Mouse (Mus musculus): ENCODE measurements at regions not wholly inside any gene's neighbourhood (a gene's known extent, or its start where the extent isn't known, plus 50 kb on each side); places are given as distances from the start of the nearest gene placed in this dataset.

DNA sequence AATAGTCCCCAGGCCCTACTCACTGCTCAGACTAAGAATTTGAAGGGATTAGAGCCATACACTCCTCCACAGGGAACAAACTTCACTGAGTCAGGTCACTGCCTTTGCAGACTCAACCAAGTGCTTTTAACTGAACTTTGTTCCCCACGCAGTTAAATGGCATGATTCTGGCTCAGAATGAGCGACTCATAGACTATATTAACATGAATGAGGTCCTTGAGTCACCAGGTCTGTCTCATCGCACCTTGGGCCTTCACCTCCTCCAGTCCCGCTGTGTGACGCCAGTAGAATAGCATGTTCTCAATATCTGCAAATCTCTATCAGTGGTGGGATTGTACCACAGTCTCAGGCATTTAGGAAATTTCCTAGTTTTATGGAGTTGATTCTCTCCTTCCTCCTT lies 153.1 kb downstream of the Pmp22 start:
- TF ChIP-seq CTCF (IDR thresholded peaks at IDR 0.05; ENCODE audit: insufficient read depth, low read depth, low read length), result no peak

DNA sequence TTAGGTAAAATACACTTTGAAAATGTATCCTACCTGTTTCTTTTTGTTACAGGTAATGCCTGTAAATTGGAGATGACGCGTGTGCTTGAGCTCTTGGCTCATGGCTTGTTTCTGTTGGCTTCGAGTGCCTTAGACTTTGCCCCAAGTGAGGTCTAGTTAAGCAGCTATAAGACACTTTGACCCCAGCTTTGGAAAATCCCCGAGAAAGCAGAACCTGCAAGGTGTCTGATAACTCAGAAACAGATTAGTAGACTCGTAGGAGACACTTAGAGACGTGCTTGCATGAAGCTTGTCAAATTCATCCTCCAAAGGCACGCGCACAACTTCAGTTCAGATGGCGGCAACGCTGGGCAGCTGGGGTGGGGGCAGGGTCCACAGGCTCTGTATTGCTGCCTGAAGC lies 153.8 kb downstream of the Pmp22 start:
- TF ChIP-seq CTCF (IDR thresholded peaks at IDR 0.05; ENCODE audit: insufficient read depth, low read depth, low read length) (no peak), POLR2A (IDR thresholded peaks at IDR 0.05; ENCODE audit: insufficient read depth, low read depth, low read length) (no peak)
- Histone ChIP-seq H3K27ac (ENCODE audit: insufficient read depth, low read depth, low read length) (no peak overlapping the region), H3K4me1 (ENCODE audit: control insufficient read depth, insufficient read depth, low read length) (no peaks in the 10 kb centered on the region), H3K4me3 (ENCODE audit: insufficient read depth, low read depth, low read length) (no peak overlapping the region)
- WGBS, result 96% methylated on average over 10 of the region's 10 CpGs

More for the DNA sequence above, 153.1 kb downstream of the Pmp22 start:
- Histone ChIP-seq H3K4me3 (ENCODE audit: insufficient read depth, low read depth, low read length) (no peak overlapping the region), H3K27ac (ENCODE audit: insufficient read depth, low read depth, low read length) (no peak overlapping the region), H3K4me1 (ENCODE audit: control insufficient read depth, insufficient read depth, low read length) (no peaks in the 10 kb centered on the region)
- 95% methylated on average over 5 of the region's 5 CpGs for WGBS

DNA sequence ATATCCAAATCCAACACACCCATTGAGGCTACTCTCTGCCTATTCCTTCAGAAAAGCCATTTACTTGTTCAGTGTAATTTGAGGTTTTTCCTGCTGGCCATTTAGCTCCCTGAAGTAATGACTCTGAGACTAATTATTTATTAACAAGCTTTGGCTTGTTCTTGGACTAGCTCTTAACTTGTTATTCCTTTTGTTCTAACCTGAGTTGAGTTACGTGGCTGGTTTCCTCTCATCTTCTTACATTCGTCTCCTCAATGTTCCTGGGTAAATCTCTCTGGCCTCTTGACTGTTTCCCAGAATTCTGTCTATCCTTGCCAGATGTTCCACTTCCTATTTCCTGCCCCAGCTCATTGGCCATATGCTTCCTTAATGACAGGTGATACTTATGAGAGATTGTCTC lies 157.2 kb downstream of the Pmp22 start:
- WGBS, result 82% methylated on average over 2 of the region's 2 CpGs
- Histone ChIP-seq H3K4me3 (ENCODE audit: insufficient read depth, low read depth, low read length) (no peak overlapping the region), H3K27ac (ENCODE audit: insufficient read depth, low read depth, low read length) (no peak overlapping the region), H3K4me1 (ENCODE audit: control insufficient read depth, insufficient read depth, low read length) (no peaks in the 10 kb centered on the region)
- TF ChIP-seq CTCF (IDR thresholded peaks at IDR 0.05; ENCODE audit: insufficient read depth, low read depth, low read length), result no peak
- no peak for TF ChIP-seq POLR2A (IDR thresholded peaks at IDR 0.05; ENCODE audit: insufficient read depth, low read depth, low read length)

DNA sequence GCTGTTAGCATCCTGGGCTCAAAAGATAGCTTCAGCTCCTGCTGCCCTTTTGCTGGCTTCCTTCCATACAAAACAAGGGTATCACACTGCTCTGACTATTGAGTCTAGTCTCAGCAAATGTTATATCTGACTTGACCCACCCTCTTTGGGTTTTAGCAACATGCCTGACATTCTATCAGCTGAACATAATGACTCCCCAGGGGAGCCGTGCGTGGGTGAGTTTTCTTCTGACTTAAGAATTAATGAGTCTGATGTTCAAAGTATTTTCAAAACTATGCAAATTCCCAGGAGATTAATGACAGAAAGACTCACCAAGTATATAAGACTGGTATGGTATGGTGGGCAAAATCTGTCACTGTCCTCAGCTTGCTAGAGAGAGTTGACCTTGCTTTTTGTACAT lies 159.0 kb downstream of the Pmp22 start:
- Histone ChIP-seq H3K4me1 (ENCODE audit: control insufficient read depth, insufficient read depth, low read length) (no peaks in the 10 kb centered on the region), H3K4me3 (ENCODE audit: insufficient read depth, low read depth, low read length) (no peak overlapping the region), H3K27ac (ENCODE audit: insufficient read depth, low read depth, low read length) (no peak overlapping the region)
- TF ChIP-seq CTCF (IDR thresholded peaks at IDR 0.05; ENCODE audit: insufficient read depth, low read depth, low read length) (no peak), POLR2A (IDR thresholded peaks at IDR 0.05; ENCODE audit: insufficient read depth, low read depth, low read length) (no peak)
- WGBS, result 49% methylated on average over 2 of the region's 2 CpGs

DNA sequence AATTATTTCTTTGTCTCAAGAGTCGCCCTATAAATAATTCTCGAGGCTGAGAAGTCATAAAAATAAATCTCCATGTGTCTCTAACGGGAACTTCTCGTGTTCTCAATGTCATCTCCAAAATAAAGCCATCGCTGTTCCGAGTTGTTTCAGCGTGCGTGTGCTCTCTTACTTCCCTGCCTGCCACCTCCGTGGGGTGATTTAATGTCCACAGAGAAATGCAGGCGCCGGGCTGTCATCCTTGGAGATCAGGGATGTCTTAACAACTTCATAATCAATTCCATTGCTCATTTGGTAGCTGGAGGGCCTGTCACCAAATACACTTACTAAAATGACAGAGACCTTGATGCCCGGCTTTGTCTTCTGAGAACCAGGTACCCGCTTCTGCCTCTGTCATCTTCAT lies 161.8 kb downstream of the Pmp22 start:
- no peak overlapping the region for H3K4me3 ChIP-seq (ENCODE audit: insufficient read depth, low read depth, low read length)
- 92% methylated on average over 13 of the region's 13 CpGs for WGBS
- H3K4me1 ChIP-seq (ENCODE audit: control insufficient read depth, insufficient read depth, low read length), result no peaks in the 10 kb centered on the region
- no peak overlapping the region for H3K27ac ChIP-seq (ENCODE audit: insufficient read depth, low read depth, low read length)
- TF ChIP-seq POLR2A (IDR thresholded peaks at IDR 0.05; ENCODE audit: insufficient read depth, low read depth, low read length), result no peak
- TF ChIP-seq CTCF (IDR thresholded peaks at IDR 0.05; ENCODE audit: insufficient read depth, low read depth, low read length), result no peak

DNA sequence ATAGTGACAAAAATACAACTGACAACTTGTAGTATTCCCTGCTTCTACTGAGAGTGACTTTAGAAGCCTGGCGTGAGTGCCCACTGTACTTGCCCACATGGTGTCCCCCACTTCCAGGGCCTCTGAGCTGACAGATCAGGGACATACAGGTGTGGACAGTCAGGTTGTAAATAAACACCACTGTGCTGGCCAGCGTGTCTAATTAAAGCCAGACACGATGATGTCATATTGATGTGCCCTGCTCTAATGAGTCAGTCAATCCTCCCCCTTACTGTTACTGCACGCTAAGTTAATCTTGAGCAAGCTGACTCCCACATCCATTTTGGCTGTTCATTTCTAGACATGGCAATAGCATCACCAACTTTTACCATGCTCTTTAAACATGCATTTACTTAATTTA lies 164.7 kb downstream of the Pmp22 start:
- H3K4me1 ChIP-seq (ENCODE audit: control insufficient read depth, insufficient read depth, low read length), result no peaks in the 10 kb centered on the region
- 77% methylated on average over 4 of the region's 4 CpGs for WGBS
- TF ChIP-seq POLR2A (IDR thresholded peaks at IDR 0.05; ENCODE audit: insufficient read depth, low read depth, low read length) (no peak), CTCF (IDR thresholded peaks at IDR 0.05; ENCODE audit: insufficient read depth, low read depth, low read length) (no peak)
- no peak overlapping the region for H3K27ac ChIP-seq (ENCODE audit: insufficient read depth, low read depth, low read length)
- H3K4me3 ChIP-seq (ENCODE audit: insufficient read depth, low read depth, low read length), result no peak overlapping the region

DNA sequence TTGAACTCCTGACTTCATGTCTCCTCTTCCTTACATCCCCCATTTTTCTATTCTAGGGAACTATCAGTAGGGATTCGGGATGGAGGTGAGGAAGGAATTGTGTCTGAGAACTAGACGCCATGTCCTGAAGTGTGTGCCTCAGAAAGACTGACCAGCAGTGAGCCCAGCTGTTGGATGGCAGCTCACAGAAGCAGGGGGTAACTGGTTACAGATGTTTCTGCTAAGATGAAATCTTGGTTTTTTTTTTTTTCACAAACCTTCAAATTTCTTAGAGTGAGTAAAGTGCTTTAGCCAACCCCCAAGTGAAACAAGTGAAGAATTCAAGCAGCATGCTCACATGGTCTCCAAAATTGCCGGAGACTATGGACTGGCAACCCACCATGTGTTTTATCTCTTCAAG lies 165.7 kb downstream of the Pmp22 start:
- WGBS, result 93% methylated on average over 3 of the region's 3 CpGs
- no peak for TF ChIP-seq CTCF (IDR thresholded peaks at IDR 0.05; ENCODE audit: insufficient read depth, low read depth, low read length)
- no peak for TF ChIP-seq POLR2A (IDR thresholded peaks at IDR 0.05; ENCODE audit: insufficient read depth, low read depth, low read length)
- no peak overlapping the region for H3K27ac ChIP-seq (ENCODE audit: insufficient read depth, low read depth, low read length)

DNA sequence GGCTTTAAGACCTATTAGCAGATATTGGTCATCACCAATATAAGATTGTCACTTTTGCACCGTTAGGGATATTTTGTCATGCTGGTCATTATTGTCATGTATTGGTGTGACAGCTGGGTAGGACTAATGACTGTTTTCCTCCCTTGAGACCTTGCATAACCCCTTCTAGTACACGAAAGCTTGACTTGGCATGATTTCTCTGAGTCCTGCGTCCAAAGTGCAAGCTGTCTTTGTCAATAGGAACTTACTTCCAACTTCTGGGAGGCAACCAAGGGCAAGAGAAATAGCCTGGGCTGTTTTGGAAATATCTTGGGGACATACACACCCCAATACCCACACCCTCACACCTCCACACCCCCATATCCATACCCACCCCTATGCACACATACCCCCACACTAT lies 167.7 kb downstream of the Pmp22 start:
- TF ChIP-seq CTCF (IDR thresholded peaks at IDR 0.05; ENCODE audit: insufficient read depth, low read depth, low read length) (no peak), POLR2A (IDR thresholded peaks at IDR 0.05; ENCODE audit: insufficient read depth, low read depth, low read length) (no peak)
- 80% methylated on average over 3 of the region's 3 CpGs for WGBS
- H3K4me3 ChIP-seq (ENCODE audit: insufficient read depth, low read depth, low read length), result no peak overlapping the region
- H3K27ac ChIP-seq (ENCODE audit: insufficient read depth, low read depth, low read length), result no peak overlapping the region
- no peaks in the 10 kb centered on the region for H3K4me1 ChIP-seq (ENCODE audit: control insufficient read depth, insufficient read depth, low read length)

More for the DNA sequence above, 165.7 kb downstream of the Pmp22 start:
- no peaks in the 10 kb centered on the region for H3K4me1 ChIP-seq (ENCODE audit: control insufficient read depth, insufficient read depth, low read length)
- H3K4me3 ChIP-seq (ENCODE audit: insufficient read depth, low read depth, low read length), result no peak overlapping the region

DNA sequence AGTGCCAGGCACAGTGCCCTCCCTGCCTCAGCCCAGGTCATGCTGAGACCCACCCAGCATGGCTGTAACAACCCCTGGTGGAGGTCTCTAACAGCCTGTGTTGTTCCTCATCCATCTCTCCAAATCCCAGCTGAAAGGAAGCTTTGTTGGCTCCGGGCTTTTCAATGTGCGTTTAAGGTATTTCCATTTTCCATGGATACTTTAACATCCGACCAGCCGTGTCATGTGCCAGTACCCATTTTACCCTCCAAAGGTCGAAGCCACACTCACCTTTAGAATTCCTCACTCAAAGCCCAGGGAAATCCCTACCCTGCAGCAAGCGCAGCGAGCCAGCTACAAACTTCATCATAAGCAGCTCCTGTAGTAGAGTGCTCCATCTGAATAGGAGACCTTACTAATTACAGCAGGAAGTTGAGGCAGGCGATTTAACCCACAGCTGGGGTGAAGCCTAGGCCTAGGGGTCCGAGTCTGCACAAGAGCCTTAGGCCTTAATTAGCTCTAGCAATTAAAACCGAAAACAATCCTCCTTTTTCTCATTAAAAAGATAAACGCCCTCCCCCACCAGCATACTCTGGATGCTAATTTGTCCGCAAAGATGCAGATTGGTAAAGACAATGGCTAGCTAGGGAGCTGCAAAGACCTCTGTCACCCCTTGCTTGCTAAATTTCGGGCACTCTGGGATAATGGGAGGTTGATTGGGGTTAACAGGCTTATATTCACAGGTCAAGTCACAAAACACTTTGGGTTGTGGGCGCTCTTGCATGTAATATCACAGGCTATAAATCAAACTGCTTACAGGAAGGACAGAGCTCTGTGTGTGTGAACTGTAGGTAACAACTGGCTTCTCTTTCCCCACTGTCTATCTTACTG lies 171.2 kb downstream of the Pmp22 start:
- no peak for TF ChIP-seq CTCF (IDR thresholded peaks at IDR 0.05; ENCODE audit: insufficient read depth, low read depth, low read length)
- no peak for TF ChIP-seq POLR2A (IDR thresholded peaks at IDR 0.05; ENCODE audit: insufficient read depth, low read depth, low read length)
- Histone ChIP-seq H3K4me1 (ENCODE audit: control insufficient read depth, insufficient read depth, low read length) (no peaks in the 10 kb centered on the region), H3K4me3 (ENCODE audit: insufficient read depth, low read depth, low read length) (no peak overlapping the region), H3K27ac (ENCODE audit: insufficient read depth, low read depth, low read length) (no peak overlapping the region)
- WGBS, result 47% methylated on average over 14 of the region's 14 CpGs

All from olfactory bulb, adult 2 months (tissue).